Mouse (Mus musculus): ENCODE results near the gene Kif17. TPM values are rescaled to one million over a fixed set of nuclear protein-coding genes. Genes with fewer than 3 reads are reported as not detected.
A peak's percentile ranks its signal among the peaks of the same experiment; 100 is the strongest.

Kif17 gene
- polyA plus RNA-seq, 1 experiment = 1.6 TPM

GRCm38 (mm10) chr4:138327891-138328470 is 77.7 kb downstream of the Kif17 start:
- Histone ChIP-seq H3K4me3 (replicated peaks; ENCODE audit: control insufficient read depth, low read depth, low read length) (peak overlapping the region; percentile 45), H3K27ac (ENCODE audit: control insufficient read depth, insufficient read depth, low read depth, low read length, poor library complexity) (peak overlapping the region; percentile 68), H3K4me1 (ENCODE audit: control insufficient read depth, insufficient read depth, low read length) (peaks cover 2% of the 10 kb centered on the region; the same call in 1 of the 2 replicates)
- 55% methylated on average over 7 of the region's 7 CpGs for WGBS
- TF ChIP-seq POLR2A (IDR thresholded peaks at IDR 0.05; ENCODE audit: borderline replicate concordance, control insufficient read depth, low read depth, low read length) = no peak
- TF ChIP-seq CTCF (IDR thresholded peaks at IDR 0.05; ENCODE audit: control insufficient read depth, insufficient read depth, low read length) = no peak

- Histone ChIP-seq H3K4me3 (replicated peaks; ENCODE audit: control insufficient read depth, low read depth, low read length) (no peak overlapping the region), H3K27ac (ENCODE audit: control insufficient read depth, insufficient read depth, low read depth, low read length, poor library complexity) (no peak overlapping the region), H3K4me1 (ENCODE audit: control insufficient read depth, insufficient read depth, low read length) (peaks cover 2% of the 10 kb centered on the region; the same call in 1 of the 2 replicates)
- no peak for TF ChIP-seq CTCF (IDR thresholded peaks at IDR 0.05; ENCODE audit: control insufficient read depth, insufficient read depth, low read length)
- TF ChIP-seq POLR2A (IDR thresholded peaks at IDR 0.05; ENCODE audit: borderline replicate concordance, control insufficient read depth, low read depth, low read length) = no peak
- 55% methylated on average over 15 of the region's 15 CpGs for WGBS
These were observed 80.0 kb downstream of the Kif17 start for GRCm38 (mm10) chr4:138330264-138330671.

GRCm38 (mm10) chr4:138331647-138332046 is 81.4 kb downstream of the Kif17 start:
- Histone ChIP-seq H3K4me3 (replicated peaks; ENCODE audit: control insufficient read depth, low read depth, low read length) (no peak overlapping the region), H3K27ac (ENCODE audit: control insufficient read depth, insufficient read depth, low read depth, low read length, poor library complexity) (no peak overlapping the region), H3K4me1 (ENCODE audit: control insufficient read depth, insufficient read depth, low read length) (no peaks in the 10 kb centered on the region)
- 80% methylated on average over 9 of the region's 9 CpGs for WGBS
- no peak for TF ChIP-seq CTCF (IDR thresholded peaks at IDR 0.05; ENCODE audit: control insufficient read depth, insufficient read depth, low read length)
- no peak for TF ChIP-seq POLR2A (IDR thresholded peaks at IDR 0.05; ENCODE audit: borderline replicate concordance, control insufficient read depth, low read depth, low read length)

GRCm38 (mm10) chr4:138333135-138333534 is 82.9 kb downstream of the Kif17 start:
- WGBS = 84% methylated on average over 4 of the region's 4 CpGs
- TF ChIP-seq CTCF (IDR thresholded peaks at IDR 0.05; ENCODE audit: control insufficient read depth, insufficient read depth, low read length) (no peak), POLR2A (IDR thresholded peaks at IDR 0.05; ENCODE audit: borderline replicate concordance, control insufficient read depth, low read depth, low read length) (no peak)
- no peak overlapping the region for H3K4me3 ChIP-seq (replicated peaks; ENCODE audit: control insufficient read depth, low read depth, low read length)
- H3K4me1 ChIP-seq (ENCODE audit: control insufficient read depth, insufficient read depth, low read length) = no peaks in the 10 kb centered on the region
- H3K27ac ChIP-seq (ENCODE audit: control insufficient read depth, insufficient read depth, low read depth, low read length, poor library complexity) = no peak overlapping the region

DNA sequence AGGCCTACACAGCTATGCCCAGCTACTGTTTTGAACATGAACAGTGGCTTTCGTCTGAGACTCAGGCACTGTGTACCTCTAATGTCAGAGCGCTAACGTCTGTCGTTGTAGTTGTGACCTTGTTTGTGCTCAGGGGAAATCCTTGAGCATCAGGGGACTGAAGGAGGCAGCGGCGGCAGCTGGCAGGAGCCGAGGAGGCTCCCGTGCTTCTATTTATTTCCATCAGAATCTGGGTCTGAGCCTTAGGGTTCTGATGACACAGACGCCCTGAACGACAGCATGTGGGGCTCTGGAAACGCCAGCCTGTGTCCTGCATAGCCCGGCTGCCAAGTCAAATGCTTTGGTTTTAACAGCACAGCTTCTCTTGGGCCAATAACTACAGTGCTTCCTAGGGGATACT is 84.8 kb downstream of the Kif17 start:
- Histone ChIP-seq H3K4me1 (ENCODE audit: control insufficient read depth, insufficient read depth, low read length) (no peaks in the 10 kb centered on the region), H3K4me3 (replicated peaks; ENCODE audit: control insufficient read depth, low read depth, low read length) (no peak overlapping the region), H3K27ac (ENCODE audit: control insufficient read depth, insufficient read depth, low read depth, low read length, poor library complexity) (no peak overlapping the region)
- TF ChIP-seq CTCF (IDR thresholded peaks at IDR 0.05; ENCODE audit: control insufficient read depth, insufficient read depth, low read length) = no peak
- TF ChIP-seq POLR2A (IDR thresholded peaks at IDR 0.05; ENCODE audit: borderline replicate concordance, control insufficient read depth, low read depth, low read length) = no peak
- WGBS = 89% methylated on average over 12 of the region's 12 CpGs

DNA sequence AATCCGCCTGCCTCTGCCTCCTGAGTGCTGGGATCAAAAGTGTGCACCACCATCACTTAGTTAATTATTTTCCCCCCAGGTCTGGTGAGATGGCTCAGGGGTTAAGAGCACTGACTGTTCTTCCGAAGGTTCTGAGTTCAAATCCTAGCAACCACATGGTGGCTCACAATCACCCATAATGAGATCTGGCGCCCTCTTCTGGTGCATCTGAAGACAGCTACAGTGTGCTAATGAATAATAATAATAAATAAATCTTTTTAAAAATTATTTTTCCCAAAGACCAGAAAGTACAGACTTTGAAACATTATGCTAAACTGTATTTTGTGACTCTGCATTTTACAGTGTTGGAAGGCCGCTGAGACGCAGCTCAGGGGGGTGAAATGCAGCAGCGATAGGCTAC is 85.4 kb downstream of the Kif17 start:
- WGBS = 83% methylated on average over 6 of the region's 6 CpGs

GRCm38 (mm10) chr4:138336876-138337275 is 86.6 kb downstream of the Kif17 start:
- Histone ChIP-seq H3K4me3 (replicated peaks; ENCODE audit: control insufficient read depth, low read depth, low read length) (no peak overlapping the region), H3K27ac (ENCODE audit: control insufficient read depth, insufficient read depth, low read depth, low read length, poor library complexity) (no peak overlapping the region), H3K4me1 (ENCODE audit: control insufficient read depth, insufficient read depth, low read length) (no peaks in the 10 kb centered on the region)
- no peak for TF ChIP-seq POLR2A (IDR thresholded peaks at IDR 0.05; ENCODE audit: borderline replicate concordance, control insufficient read depth, low read depth, low read length)
- WGBS = 23% methylated on average over 5 of the region's 5 CpGs

More for the DNA sequence above, 85.4 kb downstream of the Kif17 start:
- H3K4me1 ChIP-seq (ENCODE audit: control insufficient read depth, insufficient read depth, low read length) = no peaks in the 10 kb centered on the region
- no peak for TF ChIP-seq CTCF (IDR thresholded peaks at IDR 0.05; ENCODE audit: control insufficient read depth, insufficient read depth, low read length)
- TF ChIP-seq POLR2A (IDR thresholded peaks at IDR 0.05; ENCODE audit: borderline replicate concordance, control insufficient read depth, low read depth, low read length) = no peak
- no peak overlapping the region for H3K27ac ChIP-seq (ENCODE audit: control insufficient read depth, insufficient read depth, low read depth, low read length, poor library complexity)
- H3K4me3 ChIP-seq (replicated peaks; ENCODE audit: control insufficient read depth, low read depth, low read length) = no peak overlapping the region

- Histone ChIP-seq H3K4me1 (ENCODE audit: control insufficient read depth, insufficient read depth, low read length) (no peaks in the 10 kb centered on the region), H3K27ac (ENCODE audit: control insufficient read depth, insufficient read depth, low read depth, low read length, poor library complexity) (no peak overlapping the region), H3K4me3 (replicated peaks; ENCODE audit: control insufficient read depth, low read depth, low read length) (no peak overlapping the region)
- TF ChIP-seq CTCF (IDR thresholded peaks at IDR 0.05; ENCODE audit: control insufficient read depth, insufficient read depth, low read length) (no peak), POLR2A (IDR thresholded peaks at IDR 0.05; ENCODE audit: borderline replicate concordance, control insufficient read depth, low read depth, low read length) (no peak)
- 80% methylated on average over 9 of the region's 9 CpGs for WGBS
These were observed 87.1 kb downstream of the Kif17 start for GRCm38 (mm10) chr4:138337341-138337740.

DNA sequence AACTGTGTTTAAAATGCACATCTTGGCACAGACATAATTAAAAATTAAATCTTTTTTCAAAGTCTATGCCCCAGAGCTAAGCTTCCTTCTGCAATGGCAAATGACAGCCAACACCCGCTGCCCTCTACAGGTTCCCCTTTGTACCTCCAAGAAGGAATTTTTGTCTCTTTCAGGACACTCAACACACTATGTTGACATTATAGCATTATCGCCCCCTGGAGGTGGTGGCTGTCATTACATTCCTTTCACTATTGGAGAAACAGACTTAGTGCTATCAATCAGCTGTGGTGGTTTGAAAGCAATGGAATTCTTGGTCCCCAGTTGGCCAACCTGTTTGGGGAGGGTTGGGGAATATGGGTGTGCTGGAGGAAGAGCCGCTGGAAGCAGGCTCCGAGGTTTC is 89.7 kb downstream of the Kif17 start:
- Histone ChIP-seq H3K4me3 (replicated peaks; ENCODE audit: control insufficient read depth, low read depth, low read length) (no peak overlapping the region), H3K27ac (ENCODE audit: control insufficient read depth, insufficient read depth, low read depth, low read length, poor library complexity) (no peak overlapping the region), H3K4me1 (ENCODE audit: control insufficient read depth, insufficient read depth, low read length) (no peaks in the 10 kb centered on the region)
- TF ChIP-seq POLR2A (IDR thresholded peaks at IDR 0.05; ENCODE audit: borderline replicate concordance, control insufficient read depth, low read depth, low read length) (no peak), CTCF (IDR thresholded peaks at IDR 0.05; ENCODE audit: control insufficient read depth, insufficient read depth, low read length) (no peak)
- WGBS = 28% methylated on average over 4 of the region's 4 CpGs
